Mouse (Mus musculus): ENCODE measurements around the gene Fam181a. TPM values are rescaled to one million over a fixed set of nuclear protein-coding genes. Genes with fewer than 3 reads are reported as not detected.

Fam181a gene
- 1 to 10 TPM; 1.6 to 2.5 TPM for total RNA-seq (2021)

DNA sequence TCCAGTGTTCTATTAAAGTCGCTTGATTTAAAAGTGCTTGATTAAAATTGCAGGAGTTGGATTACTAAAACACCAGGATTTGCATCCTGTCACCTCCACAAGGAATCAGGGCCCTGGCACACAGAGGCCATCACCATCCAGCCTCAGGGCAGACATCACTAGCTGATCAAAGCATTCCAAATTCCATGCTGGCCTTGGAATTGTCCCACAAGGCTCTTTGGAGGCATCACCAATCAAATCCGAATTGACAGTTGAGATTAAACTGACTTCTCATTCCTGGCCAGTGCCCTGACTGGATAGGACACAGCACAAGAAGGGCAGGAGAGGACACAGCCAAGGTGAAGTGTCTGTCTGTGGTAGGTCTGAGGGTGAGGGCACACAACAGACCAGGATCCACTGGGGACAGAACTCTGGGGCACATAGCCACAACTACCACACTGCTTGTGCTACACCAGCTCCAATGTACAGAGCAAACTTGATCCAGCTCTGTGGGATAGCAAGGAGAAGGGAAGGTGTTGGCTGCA is at the start of gene Fam181a:
Gene Fam181a (plus strand): TSS at position 232 of the 524 bp plus-strand sequence.
- no peak for DNase-seq (ENCODE audit: low spot score in 2 of 2)
- intact Hi-C loops (cut with DNase I) = no loop called here

DNA sequence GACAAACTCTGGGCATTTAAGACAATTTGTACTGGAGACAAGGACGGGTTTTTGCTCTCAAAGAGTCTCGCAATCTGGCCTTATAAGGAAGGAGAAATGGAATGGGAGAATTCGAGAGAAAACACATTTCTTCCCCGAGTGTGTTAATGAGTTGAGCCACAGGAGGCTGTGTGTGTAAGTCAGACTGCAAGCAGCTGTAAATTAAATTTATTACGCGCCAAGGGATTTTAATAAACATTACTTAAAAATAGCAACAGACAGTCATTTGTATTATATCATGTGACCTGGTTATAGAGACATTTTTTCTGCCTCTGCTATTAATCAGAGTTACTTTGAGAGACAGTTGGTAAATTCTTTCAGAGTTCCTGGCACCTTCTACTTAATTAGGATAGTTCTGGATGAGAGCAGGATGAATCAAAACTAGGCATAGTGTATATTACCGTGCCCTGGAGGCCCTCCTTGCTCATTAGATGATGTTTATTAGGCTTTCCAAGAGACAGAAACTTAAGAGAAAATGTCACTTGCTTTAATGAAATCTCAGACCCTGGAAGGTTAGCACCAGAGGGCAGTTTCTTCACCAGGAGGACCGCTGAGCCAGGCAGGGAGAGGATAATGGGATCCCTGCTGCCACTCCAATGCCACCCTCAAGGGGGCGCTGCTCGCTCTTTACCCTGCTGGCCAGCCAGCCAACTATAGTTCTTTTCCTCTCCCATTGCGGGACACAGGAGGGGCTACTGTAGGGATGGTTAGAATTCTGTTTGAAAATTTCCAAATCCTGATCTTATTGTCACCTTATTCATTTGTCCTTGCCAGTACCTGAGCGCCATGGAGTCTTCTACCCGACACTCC is 48.5 kb upstream of the Fam181a start:
- DNase-seq (ENCODE audit: low spot score in 2 of 2) = no peak
- intact Hi-C loops (cut with DNase I) = loop anchor here (5.0 kb wide), 1 partner anchor 40 kb away; no protein-coding TSS in a partner anchor

- intact Hi-C loops (cut with DNase I) = no loop called here
- no peak for DNase-seq (ENCODE audit: low spot score in 2 of 2)
Measured at GRCm38 (mm10) chr12:103266605-103267004, 44.2 kb upstream of the Fam181a start.

DNA sequence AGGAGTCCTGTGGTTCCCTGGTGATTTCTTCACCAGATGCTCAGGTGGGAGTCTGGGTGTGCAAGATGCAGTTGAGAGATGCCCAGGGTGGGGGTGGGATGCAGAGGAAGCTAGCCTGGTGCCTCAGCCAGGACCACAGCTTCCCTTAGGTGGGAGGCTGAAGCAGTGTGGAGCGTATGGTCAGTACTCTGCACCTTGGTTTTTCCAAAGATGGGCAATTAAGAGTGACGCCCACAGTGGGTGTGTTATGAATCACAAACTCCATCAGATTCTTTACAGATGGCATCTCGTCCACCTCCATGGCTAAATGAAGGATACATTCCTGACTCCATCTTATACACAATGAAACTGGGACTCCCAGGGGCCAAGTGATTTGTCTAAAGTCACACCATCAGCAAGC is 38.6 kb upstream of the Fam181a start:
- peak in 1 of 2 experiments; percentile 9 for DNase-seq (ENCODE audit: low spot score in 2 of 2)
- intact Hi-C loops (cut with DNase I) = no loop called here

- intact Hi-C loops (cut with DNase I) = no loop called here
- peak in 1 of 2 experiments; percentile 9 for DNase-seq (ENCODE audit: low spot score in 2 of 2)
Measured at GRCm38 (mm10) chr12:103273051-103273450, 37.7 kb upstream of the Fam181a start.

DNA sequence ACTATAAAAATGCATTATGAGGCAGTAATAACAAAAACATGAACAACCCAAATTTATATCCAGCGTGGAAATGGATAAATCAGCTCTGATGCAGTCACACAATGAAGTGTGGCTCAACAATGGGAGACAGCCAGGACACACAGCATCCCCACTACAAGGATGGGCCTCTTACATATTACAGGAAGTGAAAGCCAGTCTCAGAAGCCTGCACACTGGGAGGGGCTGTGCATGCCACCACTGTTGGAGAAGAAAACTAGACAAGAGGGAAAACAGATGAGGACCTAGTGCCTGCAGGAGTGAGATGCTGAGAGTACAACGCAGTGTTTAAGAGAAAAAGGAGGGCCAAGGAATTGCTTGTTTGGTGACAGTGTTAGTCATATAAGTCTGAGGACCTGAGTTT is 37.0 kb upstream of the Fam181a start:
- intact Hi-C loops (cut with DNase I) = no loop called here

DNA sequence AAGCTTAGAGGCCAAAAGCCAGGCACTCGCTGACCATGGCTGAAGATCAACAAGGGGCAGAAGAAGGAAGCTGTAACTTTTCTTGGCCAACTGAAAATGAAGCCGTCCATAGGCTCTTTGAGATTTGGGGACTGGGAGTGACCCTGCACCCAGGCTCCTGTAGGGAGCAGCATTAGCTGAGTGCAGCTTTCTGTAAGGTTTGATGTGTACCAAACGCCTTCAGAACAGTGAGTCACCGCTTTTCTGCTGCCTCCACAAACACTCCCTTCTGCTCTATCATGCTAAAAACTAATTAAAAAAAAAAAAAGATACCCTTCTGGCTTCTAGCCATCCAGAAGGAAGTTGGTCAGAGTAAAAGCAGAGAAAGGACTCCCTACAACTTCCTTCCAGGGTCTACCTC is 34.4 kb upstream of the Fam181a start:
- DNase-seq (ENCODE audit: low spot score in 2 of 2) = peak; percentile 29 to 32
- intact Hi-C loops (cut with DNase I) = no loop called here

More for the DNA sequence above, 37.0 kb upstream of the Fam181a start:
- DNase-seq (ENCODE audit: low spot score in 2 of 2) = no peak

DNA sequence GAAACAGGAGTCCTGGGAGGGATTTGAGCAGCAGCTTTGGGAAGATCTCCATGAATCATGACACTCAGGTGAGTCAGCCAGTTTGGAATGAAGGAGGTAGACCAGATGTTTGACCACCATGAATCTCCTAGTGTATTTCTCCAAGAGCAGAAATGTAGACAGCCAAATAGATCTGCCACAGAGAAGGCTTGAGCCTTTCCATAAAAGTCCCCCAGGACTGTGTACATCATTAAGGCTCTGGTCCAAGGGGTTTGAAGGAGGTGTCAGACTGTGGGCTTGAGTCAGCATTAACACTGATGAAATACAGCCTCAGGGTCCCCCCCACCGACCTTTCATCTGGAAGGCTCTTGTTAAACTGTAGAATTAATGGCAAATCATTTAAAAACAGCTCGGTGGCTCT is 29.3 kb upstream of the Fam181a start:
- intact Hi-C loops (cut with DNase I) = no loop called here
- no peak for DNase-seq (ENCODE audit: low spot score in 2 of 2)

DNA sequence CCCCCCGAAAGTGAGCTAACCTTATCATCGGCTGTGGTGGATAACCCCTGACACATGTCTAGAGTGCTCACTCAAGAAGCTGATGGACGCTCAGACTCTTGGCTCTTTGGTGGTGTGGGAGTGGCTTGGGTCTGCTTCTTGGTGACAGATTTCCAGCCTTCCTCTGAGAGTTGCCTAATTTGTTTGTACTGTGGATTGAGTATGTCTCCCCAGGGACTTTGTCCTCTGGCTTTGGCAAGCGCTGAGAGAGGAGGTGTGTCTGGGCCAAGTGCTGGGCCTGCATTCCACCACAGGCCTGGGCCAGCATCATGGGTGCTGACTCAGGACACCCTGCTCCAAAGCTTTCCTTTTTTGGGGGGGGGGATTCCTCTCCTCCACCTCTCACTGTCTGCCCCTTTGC is 28.9 kb upstream of the Fam181a start:
- intact Hi-C loops (cut with DNase I) = no loop called here
- DNase-seq (ENCODE audit: low spot score in 2 of 2) = no peak

- intact Hi-C loops (cut with DNase I) = no loop called here
- no peak for DNase-seq (ENCODE audit: low spot score in 2 of 2)
Measured at GRCm38 (mm10) chr12:103282936-103283335, 27.8 kb upstream of the Fam181a start.

DNA sequence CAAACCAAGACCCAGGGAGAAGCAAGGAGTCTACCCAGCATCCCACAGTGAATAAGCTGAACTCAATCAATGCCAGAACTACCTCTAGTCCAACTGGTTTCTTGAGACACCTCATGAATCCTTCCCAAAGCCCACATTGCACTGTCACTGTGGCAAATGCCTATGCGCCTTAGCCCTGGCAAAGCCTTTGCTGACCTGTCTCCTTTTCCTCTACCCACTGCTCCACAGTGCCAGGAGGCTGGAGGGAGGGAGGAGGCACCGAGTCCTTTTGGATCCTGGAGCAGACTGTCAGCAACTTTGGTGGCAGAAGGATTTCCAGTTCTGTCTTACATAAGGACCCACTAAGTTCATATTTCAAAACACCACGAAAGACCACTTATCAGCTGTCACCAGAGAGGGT is 27.4 kb upstream of the Fam181a start:
- intact Hi-C loops (cut with DNase I) = no loop called here
- DNase-seq (ENCODE audit: low spot score in 2 of 2) = no peak

GRCm38 (mm10) chr12:103287276-103287675 is 23.5 kb upstream of the Fam181a start:
- DNase-seq (ENCODE audit: low spot score in 2 of 2) = no peak
- intact Hi-C loops (cut with DNase I) = no loop called here

DNA sequence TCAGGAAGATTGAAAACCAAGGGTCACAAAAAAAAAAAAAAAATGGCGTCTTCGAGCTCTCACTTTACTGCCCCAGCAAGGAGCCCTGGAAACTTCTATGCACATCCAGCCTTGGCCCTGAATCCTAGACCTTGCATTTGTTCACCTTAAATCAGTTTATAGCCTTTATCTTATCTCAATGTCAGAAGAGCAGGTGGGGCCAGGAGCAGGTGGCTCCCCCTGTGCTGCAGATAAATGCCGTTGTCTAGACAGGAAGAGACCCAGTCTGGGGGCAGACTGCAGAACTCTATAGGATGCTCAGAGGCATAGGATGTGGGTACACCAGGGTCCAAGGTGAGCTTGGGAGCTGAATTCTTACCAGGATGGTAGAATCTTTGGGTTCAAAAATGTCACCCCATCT is 18.4 kb upstream of the Fam181a start:
- no peak for DNase-seq (ENCODE audit: low spot score in 2 of 2)
- intact Hi-C loops (cut with DNase I) = no loop called here

DNA sequence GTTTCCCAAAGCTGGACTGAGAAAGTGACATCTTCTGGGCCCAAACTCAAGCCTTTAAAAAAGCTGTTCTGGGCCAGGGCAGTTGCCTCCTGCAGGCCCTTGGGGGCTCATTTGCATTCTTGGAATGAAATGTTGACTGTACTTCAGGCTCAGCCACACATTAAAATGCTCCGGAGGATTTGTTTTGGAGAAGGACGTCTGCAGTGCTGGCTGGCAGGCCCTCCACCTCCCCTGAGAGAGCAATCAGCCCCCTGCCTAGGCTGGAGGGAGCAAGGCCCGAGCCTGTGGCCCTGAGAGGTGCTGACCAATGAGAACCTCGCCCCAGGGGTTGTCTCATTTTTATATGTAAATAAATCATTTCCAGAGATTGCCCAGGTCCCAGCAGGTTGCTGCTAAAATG is 14.5 kb upstream of the Fam181a start:
- no peak for DNase-seq (ENCODE audit: low spot score in 2 of 2)
- intact Hi-C loops (cut with DNase I) = no loop called here

DNA sequence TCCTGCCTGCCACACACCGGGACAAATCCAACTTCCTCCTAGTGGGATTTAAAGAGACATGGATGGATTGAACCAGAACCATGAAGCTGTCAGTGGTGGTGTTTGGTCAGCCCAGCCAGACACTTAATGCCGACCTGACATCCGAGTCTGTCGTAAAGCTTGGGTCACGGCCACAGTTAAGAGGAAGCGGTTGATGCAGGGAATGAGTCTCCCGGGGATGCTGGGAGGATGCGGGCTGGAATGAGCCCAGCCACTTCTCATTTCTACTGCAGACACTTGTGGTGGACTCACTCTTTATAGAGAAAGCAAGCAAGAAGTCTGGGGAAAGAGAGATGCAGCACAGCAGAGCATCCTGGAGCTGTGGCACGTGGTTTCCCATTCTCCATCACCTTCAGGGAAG is 10.3 kb upstream of the Fam181a start:
- DNase-seq (ENCODE audit: low spot score in 2 of 2) = no peak
- intact Hi-C loops (cut with DNase I) = loop anchor here (5.0 kb wide), 2 partner anchors 38 to 58 kb away; partner anchors contain the start of gene Prima1

- peak; percentile 55 to 57 for DNase-seq (ENCODE audit: low spot score in 2 of 2)
- intact Hi-C loops (cut with DNase I) = loop anchor here (1.0 to 5.0 kb wide), 3 partner anchors 39 to 159 kb away; partner anchors contain the start of gene Prima1
Measured at GRCm38 (mm10) chr12:103301645-103302044, 9.1 kb upstream of the Fam181a start.

GRCm38 (mm10) chr12:103302960-103303359 is 7.8 kb upstream of the Fam181a start:
- intact Hi-C loops (cut with DNase I) = loop anchor here (5.0 kb wide), 2 partner anchors 41 to 61 kb away; partner anchors contain the start of gene Prima1
- DNase-seq (ENCODE audit: low spot score in 2 of 2) = no peak

- DNase-seq (ENCODE audit: low spot score in 2 of 2) = no peak
- intact Hi-C loops (cut with DNase I) = no loop called here
Measured at GRCm38 (mm10) chr12:103306224-103306623, 4.6 kb upstream of the Fam181a start.

DNA sequence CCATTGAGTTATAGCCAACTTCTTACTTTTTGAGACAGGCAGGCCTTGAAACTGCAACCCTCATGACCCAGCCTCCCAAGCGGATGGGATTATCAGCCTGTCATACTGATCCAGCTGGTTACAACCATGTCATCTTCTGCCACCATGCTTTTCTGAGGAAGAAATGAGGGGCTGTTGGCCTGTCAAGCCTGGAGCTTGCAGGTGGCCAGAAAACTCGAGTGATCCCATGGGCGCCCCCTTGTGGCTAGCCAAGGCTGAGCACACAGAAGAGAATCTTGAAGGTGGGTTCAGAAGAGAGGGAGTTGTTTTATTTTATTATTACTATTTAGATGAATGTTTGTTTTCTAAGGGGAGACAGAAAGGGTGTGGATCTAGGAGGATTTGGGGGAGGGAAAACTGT is 4.1 kb upstream of the Fam181a start:
- intact Hi-C loops (cut with DNase I) = no loop called here
- no peak for DNase-seq (ENCODE audit: low spot score in 2 of 2)

- intact Hi-C loops (cut with DNase I) = no loop called here
- no peak for DNase-seq (ENCODE audit: low spot score in 2 of 2)
Measured at GRCm38 (mm10) chr12:103311921-103312320, 1.1 kb downstream of the Fam181a start.

DNA sequence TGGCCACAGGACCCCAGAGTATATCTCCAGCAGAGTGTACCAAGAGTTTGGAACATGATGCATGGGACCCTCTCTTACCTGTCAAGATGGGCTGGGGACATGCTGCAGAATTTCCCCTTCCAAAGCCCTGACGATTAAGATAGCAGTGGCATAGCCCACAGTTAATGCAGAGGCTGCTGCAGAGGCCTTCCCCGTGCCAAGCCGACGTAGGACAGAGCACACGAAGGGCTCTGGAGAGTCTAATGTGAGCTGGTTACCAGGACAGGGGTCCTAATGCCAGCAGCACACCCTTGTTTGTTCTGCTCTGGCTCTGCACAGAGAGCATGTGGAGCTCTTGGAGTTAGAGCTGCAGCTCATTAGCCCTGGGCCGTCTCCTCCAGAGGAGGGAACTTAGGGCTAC is 2.5 kb downstream of the Fam181a start:
- no peak for DNase-seq (ENCODE audit: low spot score in 2 of 2)
- intact Hi-C loops (cut with DNase I) = no loop called here
